8 mouse cellular contexts compared by ENCODE assay signal in the genomic region with DNA sequence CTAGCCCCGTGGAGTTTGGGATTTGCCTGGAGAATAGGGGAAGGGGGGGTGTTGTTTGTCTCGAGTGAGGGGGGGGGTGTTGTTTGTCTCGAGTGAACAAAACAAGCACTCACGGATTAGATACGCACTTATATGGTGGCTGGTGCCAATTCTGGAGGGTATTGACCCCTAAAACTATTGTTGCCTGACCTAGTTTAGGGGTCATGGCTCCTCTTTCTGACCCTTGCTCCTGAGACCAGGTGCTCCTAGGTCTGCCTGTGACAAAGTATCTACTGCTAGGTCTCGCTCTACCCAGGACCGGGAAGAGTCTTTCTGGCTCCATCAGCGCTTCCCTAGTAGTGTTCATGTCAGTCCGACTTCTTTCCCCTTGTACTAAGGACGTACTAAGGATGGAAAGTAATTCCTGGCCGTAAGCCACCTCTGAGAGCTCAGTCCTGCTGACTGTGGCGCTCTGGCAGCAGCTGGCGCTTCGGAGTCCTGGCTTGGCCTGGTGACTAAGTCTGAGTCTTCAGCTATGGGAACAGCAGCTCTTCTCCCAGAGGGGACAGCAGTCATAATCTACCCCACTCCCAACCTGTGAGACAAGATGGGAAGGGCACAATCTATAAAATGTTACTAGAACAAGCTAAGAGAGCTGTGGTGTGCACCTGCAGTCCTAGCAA. TPM values are rescaled to one million over a fixed set of nuclear protein-coding genes. Genes with fewer than 3 reads are reported as not detected.
DNase-seq lines count a peak whose midpoint lies in the region; ATAC-seq and TF ChIP-seq lines count a peak whose summit lies in the region.

No protein-coding gene starts in this region.

- H3K27me3 ChIP-seq in heart, embryonic 14.5 days (ENCODE audit: control insufficient read depth, insufficient read depth, low read length), result no peaks in the 10 kb centered on the region
- peaks cover 6% of the 10 kb centered on the region; the same call in 1 of the 2 replicates for H3K27me3 ChIP-seq in kidney, embryonic 14.5 days (ENCODE audit: control insufficient read depth, insufficient read depth, low read length)
- no peaks in the 10 kb centered on the region for H3K27me3 ChIP-seq in lung, postnatal 0 days (replicated peaks; ENCODE audit: insufficient read depth, low read length)
- no peaks in the 10 kb centered on the region for H3K27me3 ChIP-seq in stomach, embryonic 16.5 days (ENCODE audit: control insufficient read depth, insufficient read depth, low read length)

- 0 out of 2 replicates have a peak, but pooled peaks cover 4% of the 10 kb centered on the region for H3K36me3 ChIP-seq in heart, embryonic 14.5 days (ENCODE audit: control insufficient read depth, insufficient read depth, low read length)
- no peaks in the 10 kb centered on the region for H3K36me3 ChIP-seq in kidney, embryonic 14.5 days (ENCODE audit: control insufficient read depth, insufficient read depth, low read length)
- no peaks in the 10 kb centered on the region for H3K36me3 ChIP-seq in lung, postnatal 0 days (ENCODE audit: insufficient read depth, low read length)
- H3K36me3 ChIP-seq in stomach, embryonic 16.5 days (ENCODE audit: control insufficient read depth, insufficient read depth, low read length), result no peaks in the 10 kb centered on the region

- DNase-seq in NIH3T3 (ENCODE audit: low read depth), result peak; percentile 87
- peak; percentile 70 for DNase-seq in lung, postnatal 0 days (ENCODE audit: low spot score)
- no peak for DNase-seq in natural killer cell, adult 2 months (ENCODE audit: low spot score in 2 of 2)

- no peaks in the 10 kb centered on the region for H3K9me3 ChIP-seq in heart, embryonic 14.5 days (ENCODE audit: control insufficient read depth, low read length)
- H3K9me3 ChIP-seq in kidney, embryonic 14.5 days (ENCODE audit: control insufficient read depth, low read length), result no peaks in the 10 kb centered on the region
- H3K9me3 ChIP-seq in lung, postnatal 0 days (ENCODE audit: low read length), result no peaks in the 10 kb centered on the region
- no peaks in the 10 kb centered on the region for H3K9me3 ChIP-seq in stomach, embryonic 16.5 days (replicated peaks; ENCODE audit: control insufficient read depth, low read length)

- no peak for TF ChIP-seq CTCF in lung, postnatal 0 days (IDR thresholded peaks at IDR 0.05)

- H3K4me2 ChIP-seq in heart, embryonic 14.5 days (ENCODE audit: low read length), result peak overlapping the region; percentile 69
- H3K4me2 ChIP-seq in kidney, embryonic 14.5 days (replicated peaks; ENCODE audit: low read depth, low read length), result no peak overlapping the region
- H3K4me2 ChIP-seq in lung, postnatal 0 days (replicated peaks; ENCODE audit: low read depth, low read length), result peak overlapping the region; percentile 71
- H3K4me2 ChIP-seq in stomach, embryonic 16.5 days (ENCODE audit: low read depth, low read length), result peak overlapping the region; percentile 86

- no peak for ATAC-seq in heart, embryonic 14.5 days (ENCODE audit: insufficient number of reproducible peaks, insufficient read depth, low FRiP score, low read depth)
- no peak for ATAC-seq in kidney, embryonic 14.5 days (ENCODE audit: low FRiP score, low TSS enrichment)
- peak; percentile 17; the same call in 1 of the 2 replicates for ATAC-seq in lung, postnatal 0 days
- ATAC-seq in stomach, embryonic 16.5 days (ENCODE audit: insufficient read depth, low FRiP score), result no peak
- no peak for ATAC-seq in inflammation-experienced regulatory T-cells, adult 6 months

- H3K4me3 ChIP-seq in brown adipose tissue, adult 24 weeks (ENCODE audit: insufficient read depth, low read depth, low read length), result peak overlapping the region; percentile 72
- peak overlapping the region; percentile 1 to 46; a peak in 2 of 4 replicates for H3K4me3 ChIP-seq in heart, embryonic 14.5 days (ENCODE audit: control insufficient read depth in 1 of 2, insufficient read depth in 1 of 2, low read depth in 1 of 2, low read length in 2 of 2)
- H3K4me3 ChIP-seq in kidney, embryonic 14.5 days (ENCODE audit: low read length), result no peak overlapping the region
- H3K4me3 ChIP-seq in lung, postnatal 0 days (ENCODE audit: low read depth, low read length), result peak overlapping the region; percentile 60
- peak overlapping the region; percentile 6; the same call in 1 of the 2 replicates for H3K4me3 ChIP-seq in stomach, embryonic 16.5 days (replicated peaks; ENCODE audit: low read length)

- peaks cover 8% of the 10 kb centered on the region for H3K4me1 ChIP-seq in brown adipose tissue, adult 24 weeks (ENCODE audit: control insufficient read depth, insufficient read depth, insufficient read length, low read length)
- H3K4me1 ChIP-seq in heart, embryonic 14.5 days (ENCODE audit: control insufficient read depth in 2 of 2, insufficient read depth in 2 of 2, low read length in 2 of 2), result peaks cover 21 to 25% of the 10 kb centered on the region in 2 experiments
- H3K4me1 ChIP-seq in kidney, embryonic 14.5 days (ENCODE audit: control insufficient read depth, insufficient read depth, low read length), result peaks cover 10% of the 10 kb centered on the region
- peaks cover 8% of the 10 kb centered on the region; the same call in 1 of the 2 replicates for H3K4me1 ChIP-seq in lung, postnatal 0 days (ENCODE audit: insufficient read depth, low read depth, low read length)
- peaks cover 18% of the 10 kb centered on the region for H3K4me1 ChIP-seq in stomach, embryonic 16.5 days (ENCODE audit: control insufficient read depth, insufficient read depth, low read length)

- peak overlapping the region; percentile 50 for H3K9ac ChIP-seq in heart, embryonic 14.5 days (ENCODE audit: low read length)
- H3K9ac ChIP-seq in kidney, embryonic 14.5 days (ENCODE audit: low read depth, low read length), result no peak overlapping the region
- H3K9ac ChIP-seq in lung, postnatal 0 days (replicated peaks; ENCODE audit: low read depth), result peak overlapping the region; percentile 16; the same call in 1 of the 2 replicates
- peak overlapping the region; percentile 32; the same call in 1 of the 2 replicates for H3K9ac ChIP-seq in stomach, embryonic 16.5 days (ENCODE audit: low read length)

- no peak for TF ChIP-seq EP300 in lung, postnatal 0 days (IDR thresholded peaks at IDR 0.05)

- WGBS in heart, embryonic 14.5 days, result 36% methylated on average over 14 of the region's 14 CpGs
- WGBS in kidney, embryonic 14.5 days, result 66% methylated on average over 14 of the region's 14 CpGs
- 38% methylated on average over 14 of the region's 14 CpGs for WGBS in lung, postnatal 0 days
- WGBS in stomach, embryonic 16.5 days, result 70% methylated on average over 14 of the region's 14 CpGs

- H3K27ac ChIP-seq in brown adipose tissue, adult 24 weeks (replicated peaks; ENCODE audit: low read depth, low read length), result peak overlapping the region; percentile 80
- peak overlapping the region; percentile 69 to 79 for H3K27ac ChIP-seq in heart, embryonic 14.5 days (replicated peaks in 1 of 2; ENCODE audit: control insufficient read depth in 1 of 2, insufficient read depth in 1 of 2, low read depth in 2 of 2, low read length in 2 of 2)
- H3K27ac ChIP-seq in kidney, embryonic 14.5 days (ENCODE audit: low read depth, low read length), result peak overlapping the region; percentile 37; the same call in 1 of the 2 replicates
- peak overlapping the region; percentile 90 for H3K27ac ChIP-seq in lung, postnatal 0 days (ENCODE audit: low read length)
- peak overlapping the region; percentile 57; the same call in 1 of the 2 replicates for H3K27ac ChIP-seq in stomach, embryonic 16.5 days (ENCODE audit: low read length)

RNA-seq across cellular contexts. Expression of a gene that starts 2.7 kb away (rescaled TPM):
- polyA plus RNA-seq in brown adipose tissue, adult 24 weeks (2012; ENCODE audit: insufficient read depth, insufficient read length, missing spikeins), result 3.5 and 3.8 TPM in 2 replicates
- 6.2 and 6.7 TPM in 2 replicates for polyA plus RNA-seq in heart, embryonic 14.5 days (2014; fragmentation: Nextera tagmentation; extraction: Ambion mirVana)
- polyA plus RNA-seq in kidney, embryonic 14.5 days (2014; fragmentation: Nextera tagmentation; extraction: Ambion mirVana), result 2.4 and 2.8 TPM in 2 replicates
- 25.2 and 33.1 TPM in 2 replicates for polyA plus RNA-seq in lung, postnatal 0 days (2015; fragmentation: Nextera tagmentation; extraction: Ambion mirVana)
- polyA plus RNA-seq in stomach, embryonic 16.5 days (2015; fragmentation: Nextera tagmentation; extraction: Ambion mirVana), result 8.2 and 8.5 TPM in 2 replicates
- 1 to 10 TPM in 1 of 3 experiments, under 1 TPM in 1, not detected in 1; 0.40 to 1.6 TPM for polyA plus RNA-seq in inflammation-experienced regulatory T-cells, adult 6 months (2017; shearing (Covaris generic))

RNA-seq across cellular contexts. Expression of a gene that starts 41.0 kb away (rescaled TPM):
- polyA plus RNA-seq in brown adipose tissue, adult 24 weeks (2012; ENCODE audit: insufficient read depth, insufficient read length, missing spikeins), result 27.0 and 33.3 TPM in 2 replicates
- polyA plus RNA-seq in heart, embryonic 14.5 days (2014; fragmentation: Nextera tagmentation; extraction: Ambion mirVana), result 42.4 and 48.4 TPM in 2 replicates
- 31.6 and 35.8 TPM in 2 replicates for polyA plus RNA-seq in kidney, embryonic 14.5 days (2014; fragmentation: Nextera tagmentation; extraction: Ambion mirVana)
- polyA plus RNA-seq in lung, postnatal 0 days (2015; fragmentation: Nextera tagmentation; extraction: Ambion mirVana), result 20.1 and 34.1 TPM in 2 replicates
- 39.6 and 40.8 TPM in 2 replicates for polyA plus RNA-seq in stomach, embryonic 16.5 days (2015; fragmentation: Nextera tagmentation; extraction: Ambion mirVana)
- 10 to 100 TPM; 74.3 to 80.3 (median 78.1) TPM for polyA plus RNA-seq in inflammation-experienced regulatory T-cells, adult 6 months (2017; shearing (Covaris generic))

Comparison
In these comparisons a context has a peak if more than half of its experiments do, and no peak if none do; other contexts are left out.
1. DNase-seq: peak in NIH3T3 (single experiment) and lung, postnatal 0 days (single experiment); none in natural killer cell, adult 2 months (0 of 2).
2. H3K27ac ChIP-seq: peak in every context shown above with its lines; median percentile 90 in lung, postnatal 0 days; 80 in brown adipose tissue, adult 24 weeks; 74 in heart, embryonic 14.5 days; 57 in stomach, embryonic 16.5 days; 37 in kidney, embryonic 14.5 days.